Mouse (Mus musculus) stomach, postnatal 0 days (tissue): ENCODE measurements around the gene Wnt7a. TPM values are rescaled to one million over a fixed set of nuclear protein-coding genes. Genes with fewer than 3 reads are reported as not detected.

Source experiments
- ATAC-seq: fragments of 200-750 bp; cut with Nextera tagmentation; 2 replicates; pipeline ENCODE4 v1.8.0; 2017; ENCODE audit not compliant: low FRiP score, low TSS enrichment
- DNase-seq: peaks from one replicate; pipeline ENCODE4 v3.0.0-alpha.2; 2016; ENCODE audit warnings: low spot score
- H3K27ac ChIP-seq: fragments of 300-500 bp; sonication (generic); replicated peaks from 2 replicates; pipeline ENCODE4 v1.5.1; 2014; ENCODE audit warnings: mild to moderate bottlenecking, control low read depth
- H3K27me3 ChIP-seq: fragments of 300-500 bp; sonication (generic); 2 replicates; pipeline ENCODE4 v1.6.1; 2014; ENCODE audit warnings: low read length; ENCODE audit not compliant: control insufficient read depth, insufficient read depth
- H3K36me3 ChIP-seq: fragments of 300-500 bp; sonication (generic); 2 replicates; pipeline ENCODE4 v1.6.1; 2014; ENCODE audit warnings: low read length, mixed read lengths; ENCODE audit not compliant: control insufficient read depth, insufficient read depth
- H3K4me1 ChIP-seq: fragments of 300-500 bp; sonication (generic); replicated peaks from 2 replicates; pipeline ENCODE4 v1.6.1; 2014; ENCODE audit warnings: antibody characterized with exemption; ENCODE audit not compliant: control insufficient read depth, insufficient read depth
- H3K4me2 ChIP-seq: fragments of 300-500 bp; sonication (generic); replicated peaks from 2 replicates; pipeline ENCODE4 v1.6.1; 2014; ENCODE audit warnings: low read depth, mild to moderate bottlenecking, control low read depth, moderate library complexity
- H3K4me3 ChIP-seq: fragments of 300-500 bp; sonication (generic); 2 replicates; pipeline ENCODE4 v1.5.1; 2014; ENCODE audit warnings: low read depth, low read length, control low read depth
- H3K9ac ChIP-seq: fragments of 300-500 bp; sonication (generic); 2 replicates; pipeline ENCODE4 v1.6.1; 2014; ENCODE audit warnings: mild to moderate bottlenecking, low read length, control low read depth, mixed read lengths
- H3K9me3 ChIP-seq: fragments of 300-500 bp; sonication (generic); 2 replicates; pipeline ENCODE4 v1.6.1; 2016; ENCODE audit warnings: low read length; ENCODE audit not compliant: control insufficient read depth
- CTCF ChIP-seq: IDR thresholded peaks from 2 replicates; pipeline ENCODE4 v1.5.1; 2016; ENCODE audit warnings: antibody characterized with exemption, low read depth, mild to moderate bottlenecking, moderate library complexity
- EP300 ChIP-seq: optimal IDR thresholded peaks from 2 replicates; pipeline ENCODE3; 2016; ENCODE audit warnings: antibody characterized with exemption
- WGBS: fragments of 180-500 bp; shearing (Covaris S2); extraction: QIAGEN DNeasy Blood & Tissue Kit; methylation state at CpG from one replicate; pipeline ENCODE4 v1.1.7; 2014; 5-methylcytosine and 5-hydroxymethylcytosine counted together
- polyA plus RNA-seq: library from polyadenylated mRNA; unstranded; fragments of >200 nt; fragmentation: Nextera tagmentation; extraction: Ambion mirVana; gene quantifications from 2 replicates; pipeline ENCODE4 v1.2.1, GENCODE M21; 2015

Gene Wnt7a
- polyA plus RNA-seq, 1 experiment from 2014 or later: not detected

DNA sequence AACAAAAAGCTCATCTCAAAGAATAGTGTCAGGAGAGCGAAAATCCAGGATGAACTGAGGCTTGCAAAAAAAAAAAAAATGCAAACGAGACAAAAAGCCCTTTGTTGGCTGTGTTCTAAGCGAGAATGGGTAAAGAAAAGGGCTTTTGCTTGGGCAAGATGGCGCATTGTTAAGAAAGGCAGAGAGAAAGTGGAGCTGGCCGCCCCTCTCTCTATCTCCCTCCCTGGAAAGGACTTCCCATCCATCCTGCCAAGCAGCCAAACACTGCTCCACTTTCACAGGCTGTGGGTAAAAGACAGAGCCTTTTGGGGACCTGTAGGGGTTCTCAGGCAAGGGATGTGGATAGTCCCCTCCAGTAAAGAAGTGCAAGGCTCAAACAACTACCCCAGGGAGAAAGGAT, 9.6 kb downstream of the Wnt7a start:
- TF ChIP-seq EP300: no peak
- no peak for TF ChIP-seq CTCF
- Histone ChIP-seq H3K36me3 (no peaks in the 10 kb centered on the region), H3K4me1 (no peaks in the 10 kb centered on the region), H3K4me2 (no peak overlapping the region), H3K9ac (no peak overlapping the region), H3K27ac (no peak overlapping the region), H3K9me3 (no peaks in the 10 kb centered on the region), H3K4me3 (no peak overlapping the region), H3K27me3 (no peaks in the 10 kb centered on the region)
- no peak for ATAC-seq
- WGBS: 52% methylated on average over 5 of the region's 5 CpGs
- no peak for DNase-seq

DNA sequence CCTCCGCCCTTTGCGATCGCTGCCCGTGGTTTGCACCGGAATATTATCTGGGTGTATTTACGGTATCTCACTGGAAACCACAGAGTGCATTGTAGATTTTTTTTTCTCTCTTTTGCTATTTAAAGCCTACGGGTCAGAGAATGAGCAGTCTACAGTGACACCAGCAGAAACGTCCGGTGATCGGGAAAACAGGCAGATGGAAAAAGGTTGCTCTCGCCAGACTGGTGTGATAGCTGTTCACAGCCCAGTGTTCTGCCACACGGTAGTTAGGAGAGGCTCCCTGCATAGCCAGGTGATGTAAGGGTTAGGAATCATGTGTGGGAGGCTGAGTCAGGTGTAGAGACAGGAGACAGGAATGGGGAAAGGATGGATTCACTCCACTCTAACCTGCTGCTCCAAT, 10.6 kb downstream of the Wnt7a start:
- Histone ChIP-seq H3K4me1 (no peaks in the 10 kb centered on the region), H3K27me3 (no peaks in the 10 kb centered on the region), H3K9ac (no peak overlapping the region), H3K36me3 (no peaks in the 10 kb centered on the region), H3K4me3 (no peak overlapping the region), H3K4me2 (no peak overlapping the region), H3K9me3 (no peaks in the 10 kb centered on the region), H3K27ac (no peak overlapping the region)
- DNase-seq (no peak), ATAC-seq (no peak)
- TF ChIP-seq EP300 (no peak), CTCF (no peak)
- WGBS: 62% methylated on average over 12 of the region's 12 CpGs

DNA sequence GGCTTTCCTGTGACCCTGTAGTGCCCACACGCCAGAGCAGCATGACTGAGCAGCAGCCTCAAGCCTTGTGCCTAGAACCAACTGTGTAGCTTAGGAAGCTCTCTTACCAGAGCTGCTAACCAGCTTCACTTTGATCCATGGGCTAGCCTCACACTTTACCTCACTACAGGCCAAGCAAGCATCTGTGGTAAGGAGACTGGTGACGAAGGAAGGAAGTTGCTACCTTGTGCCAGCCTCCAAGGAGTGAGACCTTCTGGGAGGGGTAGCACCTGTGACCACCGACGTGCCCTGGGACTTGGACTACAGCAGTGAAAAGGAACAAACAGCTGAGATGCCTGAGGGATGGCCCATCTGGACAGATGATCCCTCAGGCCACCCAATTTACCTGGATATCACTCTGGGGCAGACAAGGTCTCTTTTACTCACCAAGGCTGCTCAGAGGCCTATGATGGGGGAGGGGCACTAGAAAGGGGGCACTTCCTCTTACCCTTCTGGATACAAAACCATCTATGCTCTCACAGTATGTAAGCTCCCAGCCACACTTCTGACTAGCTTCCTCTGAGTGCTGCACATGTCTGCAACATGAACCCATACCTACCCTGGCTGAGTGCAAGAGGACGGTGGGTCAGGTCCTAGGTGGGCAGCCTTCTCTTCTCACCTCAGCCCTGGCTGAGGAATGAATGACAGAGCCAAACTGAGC, 18.5 kb downstream of the Wnt7a start:
- no peaks in the 10 kb centered on the region for H3K27me3 ChIP-seq
- H3K4me2 ChIP-seq: no peak overlapping the region
- H3K9me3 ChIP-seq: no peaks in the 10 kb centered on the region
- H3K27ac ChIP-seq: no peak overlapping the region
- no peak overlapping the region for H3K4me3 ChIP-seq
- ATAC-seq (no peak), DNase-seq (no peak)
- H3K36me3 ChIP-seq: no peaks in the 10 kb centered on the region
- WGBS: 86% methylated on average over 5 of the region's 5 CpGs
- no peaks in the 10 kb centered on the region for H3K4me1 ChIP-seq
- TF ChIP-seq EP300 (no peak), CTCF (no peak)
- H3K9ac ChIP-seq: no peak overlapping the region

- TF ChIP-seq EP300 (no peak), CTCF (no peak)
- Histone ChIP-seq H3K4me2 (no peak overlapping the region), H3K4me1 (no peaks in the 10 kb centered on the region), H3K27ac (no peak overlapping the region), H3K9ac (no peak overlapping the region), H3K4me3 (no peak overlapping the region), H3K27me3 (no peaks in the 10 kb centered on the region), H3K9me3 (no peaks in the 10 kb centered on the region), H3K36me3 (no peaks in the 10 kb centered on the region)
- DNase-seq: no peak
- 0 out of 2 replicates have a peak, but pooled peaks have one; percentile 15 for ATAC-seq
- WGBS: 51% methylated on average over 4 of the region's 4 CpGs
These were observed 22.0 kb downstream of the Wnt7a start for GRCm38 (mm10) chr6:91389141-91389540.

- ATAC-seq (no peak), DNase-seq (no peak)
- Histone ChIP-seq H3K27ac (no peak overlapping the region), H3K4me3 (no peak overlapping the region), H3K9ac (no peak overlapping the region), H3K36me3 (no peaks in the 10 kb centered on the region), H3K9me3 (no peaks in the 10 kb centered on the region), H3K27me3 (no peaks in the 10 kb centered on the region), H3K4me1 (no peaks in the 10 kb centered on the region), H3K4me2 (no peak overlapping the region)
- no peak for TF ChIP-seq CTCF
- no peak for TF ChIP-seq EP300
- WGBS: 84% methylated on average over 2 of the region's 2 CpGs
These were observed 26.7 kb downstream of the Wnt7a start for GRCm38 (mm10) chr6:91384415-91384814.

DNA sequence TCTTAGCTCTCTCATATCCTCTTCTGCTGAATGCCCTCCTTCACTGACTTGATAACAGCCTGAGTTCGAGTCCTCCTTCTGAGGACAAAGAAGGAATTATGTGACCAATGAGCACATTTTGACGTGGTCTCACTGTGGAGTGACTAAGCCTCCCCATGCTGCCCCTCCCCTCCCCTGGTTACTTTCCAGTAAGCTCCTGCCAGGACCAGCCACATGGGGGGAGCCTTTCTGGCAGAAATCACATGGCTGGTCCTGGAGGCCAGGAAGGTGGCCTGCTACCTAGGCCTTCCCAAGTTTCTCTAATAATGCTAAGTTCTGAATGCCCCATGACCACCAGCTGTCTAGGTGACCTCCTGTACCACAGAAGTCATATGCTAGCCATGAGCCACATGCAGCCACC, 27.3 kb downstream of the Wnt7a start:
- 47% methylated on average over 2 of the region's 2 CpGs for WGBS
- no peak for ATAC-seq
- TF ChIP-seq EP300 (no peak), CTCF (no peak)
- no peak for DNase-seq
- H3K4me1 ChIP-seq: no peaks in the 10 kb centered on the region
- no peaks in the 10 kb centered on the region for H3K36me3 ChIP-seq
- no peaks in the 10 kb centered on the region for H3K9me3 ChIP-seq
- no peaks in the 10 kb centered on the region for H3K27me3 ChIP-seq
- no peak overlapping the region for H3K4me3 ChIP-seq
- no peak overlapping the region for H3K4me2 ChIP-seq
- no peak overlapping the region for H3K9ac ChIP-seq
- no peak overlapping the region for H3K27ac ChIP-seq
